Mouse (Mus musculus) kidney, postnatal 36 days (tissue): ENCODE measurements around the gene Cdkn2aip.

Experiments
- DNase-seq, 2 experiments: peaks; one replicate each; pipeline ENCODE4 v3.0.0; 2021 to 2022; ENCODE audit warnings: mixed read lengths in 2 of 2

Cdkn2aip gene

GRCm38 (mm10) chr8:47713761-47714745, at the start of gene Cdkn2aip:
TSS of gene Cdkn2aip (minus strand) at chr8:47713932.
- peak; percentile 96 to 99 for DNase-seq

- peak in 1 of 2 experiments; percentile 15 for DNase-seq
Observed at GRCm38 (mm10) chr8:47763194-47763593, 49.5 kb upstream of the Cdkn2aip start.

GRCm38 (mm10) chr8:47760685-47761084, 47.0 kb upstream of the Cdkn2aip start:
- DNase-seq, result peak; percentile 40 to 48

DNA sequence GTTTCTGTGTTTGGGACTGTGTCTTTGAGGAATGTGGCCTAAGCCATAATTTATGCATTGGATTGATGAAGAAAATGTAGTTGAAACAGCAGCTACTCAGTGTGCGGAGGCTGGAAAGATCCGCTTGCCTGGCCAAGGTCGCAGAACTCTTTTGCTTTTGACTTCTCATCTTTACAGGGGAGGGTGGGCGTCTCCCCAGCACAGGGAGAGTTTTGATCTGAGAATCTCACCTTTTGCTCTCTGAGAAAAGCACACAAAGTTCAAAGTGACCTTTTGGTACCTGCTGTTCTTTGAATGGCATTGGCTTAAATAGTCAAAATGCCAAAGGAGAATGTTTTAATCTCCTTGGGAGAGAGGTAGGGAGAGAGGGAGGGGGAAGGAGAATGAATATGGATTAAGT, 46.5 kb upstream of the Cdkn2aip start:
- DNase-seq, result no peak

GRCm38 (mm10) chr8:47753121-47753520, 39.4 kb upstream of the Cdkn2aip start:
- DNase-seq, result no peak

- peak in 1 of 2 experiments; percentile 34 for DNase-seq
Observed at GRCm38 (mm10) chr8:47750096-47750495, 36.4 kb upstream of the Cdkn2aip start.

GRCm38 (mm10) chr8:47749491-47749890, 35.8 kb upstream of the Cdkn2aip start:
- no peak for DNase-seq

DNA sequence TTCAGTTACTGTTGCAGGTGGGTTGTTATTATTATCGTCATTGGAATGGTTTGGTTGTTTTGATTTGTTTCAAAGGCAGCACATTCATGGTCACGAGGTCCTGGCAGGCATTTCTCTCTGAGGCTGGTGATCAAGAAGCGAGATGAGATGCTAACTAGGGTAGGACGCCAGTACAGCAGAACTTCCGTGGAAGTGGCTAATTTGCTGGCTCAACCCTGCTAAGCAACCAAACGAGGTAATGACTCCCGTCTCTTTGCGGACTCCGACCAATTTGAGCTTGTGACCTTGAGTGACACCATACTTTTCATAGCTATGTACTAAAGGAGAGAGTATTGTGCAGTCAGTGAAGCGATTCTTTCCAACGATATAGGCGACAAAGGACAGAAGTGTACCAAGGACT, 32.6 kb upstream of the Cdkn2aip start:
- DNase-seq, result peak; percentile 39 to 55

DNA sequence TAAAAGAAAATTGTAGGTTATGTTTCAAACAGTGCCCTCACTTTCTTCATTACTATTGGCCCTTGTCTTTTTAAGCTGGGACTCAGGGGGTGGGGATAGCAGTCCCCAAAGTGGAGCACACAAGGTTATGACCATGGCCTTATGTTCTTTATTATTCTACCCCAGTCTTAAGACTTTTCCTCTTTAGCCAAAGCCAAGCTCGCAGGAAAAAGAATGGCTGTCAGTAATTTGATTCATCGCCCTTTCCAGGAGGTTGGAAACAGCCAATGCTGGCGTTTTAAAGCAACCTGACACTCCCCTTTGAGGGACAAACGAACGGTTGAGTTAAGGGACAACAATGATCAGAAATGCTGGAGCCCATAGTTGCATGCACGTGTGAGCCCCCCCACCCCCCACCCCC, 32.1 kb upstream of the Cdkn2aip start:
- DNase-seq, result no peak

DNA sequence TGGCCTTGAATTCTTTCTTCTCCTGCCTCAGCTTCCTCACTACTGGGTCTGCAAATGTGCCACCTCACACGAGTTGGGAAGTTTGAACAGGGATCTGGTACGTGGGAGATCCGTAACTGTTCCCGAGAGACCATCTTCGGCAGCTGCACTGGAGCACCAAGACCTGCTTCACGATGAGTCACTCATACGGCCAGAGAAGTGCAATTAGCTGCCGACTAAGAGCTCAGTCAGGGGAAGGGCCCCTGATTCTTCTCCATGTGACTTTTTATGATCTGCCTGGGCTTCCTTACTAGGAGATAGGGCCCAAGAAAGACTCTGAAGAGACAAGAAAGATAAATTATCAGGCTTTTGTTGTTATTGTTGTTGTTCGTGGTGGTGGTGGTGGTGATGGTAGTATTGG, 31.1 kb upstream of the Cdkn2aip start:
- DNase-seq, result no peak

DNA sequence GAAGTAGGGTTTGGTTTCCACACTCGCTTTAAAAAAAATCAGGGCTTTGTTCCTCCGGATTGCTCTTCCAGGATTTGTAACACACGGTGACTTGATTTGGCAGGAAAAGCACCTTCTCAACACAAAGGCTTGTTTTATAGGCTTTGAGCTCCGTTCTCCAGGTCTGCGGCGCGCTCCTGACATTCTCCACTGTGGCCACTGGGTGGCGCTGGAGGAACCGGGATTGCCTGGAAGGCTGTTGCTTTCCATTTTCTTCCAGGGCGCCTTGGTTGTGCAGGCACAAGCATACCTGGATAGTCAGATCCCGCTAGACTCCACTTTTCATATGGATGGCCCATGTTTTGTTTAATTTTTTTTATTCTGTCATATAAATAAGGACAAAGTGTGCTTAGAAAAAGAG, 29.7 kb upstream of the Cdkn2aip start:
- DNase-seq, result peak; percentile 84 to 93

- no peak for DNase-seq
Observed at GRCm38 (mm10) chr8:47742992-47743391, 29.3 kb upstream of the Cdkn2aip start.

- DNase-seq, result no peak
Observed at GRCm38 (mm10) chr8:47742372-47742771, 28.6 kb upstream of the Cdkn2aip start.

DNA sequence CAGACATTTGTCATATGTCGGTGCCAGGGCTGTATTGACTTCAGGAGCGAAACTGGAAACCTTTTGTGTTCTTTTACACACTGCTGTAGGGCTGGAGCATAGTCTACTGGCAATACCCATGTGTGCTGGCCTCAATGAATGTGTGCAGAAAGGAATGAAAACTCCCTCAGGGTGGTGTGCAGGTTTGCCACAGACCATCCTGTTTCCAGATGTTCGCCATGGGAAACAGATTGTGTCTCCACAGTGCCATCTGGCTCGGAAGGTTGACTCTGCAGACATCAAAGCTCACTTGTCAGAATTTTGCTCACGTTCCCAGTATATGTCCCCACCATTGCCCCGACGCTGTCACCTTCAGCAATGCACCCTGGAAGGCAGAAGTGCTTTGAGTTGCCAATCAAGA, 23.4 kb upstream of the Cdkn2aip start:
- DNase-seq, result no peak

- DNase-seq, result no peak
Observed at GRCm38 (mm10) chr8:47729324-47729723, 15.6 kb upstream of the Cdkn2aip start.

GRCm38 (mm10) chr8:47726945-47727344, 13.2 kb upstream of the Cdkn2aip start:
- DNase-seq, result no peak

GRCm38 (mm10) chr8:47721609-47722008, 7.9 kb upstream of the Cdkn2aip start:
- DNase-seq, result no peak

GRCm38 (mm10) chr8:47718641-47719040, 4.9 kb upstream of the Cdkn2aip start:
- no peak for DNase-seq

- DNase-seq, result peak; percentile 63 to 68
Observed at GRCm38 (mm10) chr8:47713171-47713663, 515 bp downstream of the Cdkn2aip start.

DNA sequence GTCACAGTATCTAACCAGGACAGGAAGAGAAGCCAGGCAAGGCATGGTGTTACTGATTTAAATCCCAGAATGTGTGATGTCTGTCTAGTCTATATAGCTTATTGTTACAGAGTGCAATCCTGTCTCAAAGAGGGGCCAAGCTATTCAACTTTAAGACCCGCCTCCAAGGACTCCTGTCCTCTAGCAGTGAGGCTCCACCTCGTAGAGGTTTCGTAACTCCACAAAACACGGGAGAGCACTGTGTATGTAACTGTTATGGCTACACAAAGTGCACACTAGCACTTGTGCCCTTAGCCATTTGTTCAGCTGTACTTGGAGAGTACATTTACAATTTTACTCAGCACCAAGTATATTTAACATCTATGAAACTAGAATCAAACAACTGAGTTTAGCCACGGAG, 5.6 kb downstream of the Cdkn2aip start:
- DNase-seq, result peak in 1 of 2 experiments; percentile 40

DNA sequence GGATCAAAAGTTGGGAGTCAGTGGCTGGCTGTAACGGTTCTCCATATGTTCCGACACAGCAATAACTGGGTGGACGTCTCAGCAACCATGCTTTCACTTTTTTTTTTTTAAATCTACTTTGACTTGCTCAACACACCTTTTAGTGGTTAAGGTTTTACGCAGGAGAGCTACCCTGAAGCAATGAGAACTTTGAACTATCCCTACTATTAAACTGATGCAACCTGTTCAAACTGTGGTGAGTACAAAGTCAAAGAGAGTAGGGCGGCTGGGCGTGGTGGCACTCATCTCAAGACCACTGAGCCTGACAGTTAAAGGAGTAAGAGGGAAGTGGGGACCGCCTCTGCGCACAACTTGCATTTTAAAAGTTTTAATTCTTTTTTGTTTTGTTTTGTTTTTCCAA, 7.0 kb downstream of the Cdkn2aip start:
- DNase-seq, result peak; percentile 69 to 81

GRCm38 (mm10) chr8:47702333-47702732, 11.4 kb downstream of the Cdkn2aip start:
- DNase-seq, result no peak

GRCm38 (mm10) chr8:47697696-47698095, 16.0 kb downstream of the Cdkn2aip start:
- no peak for DNase-seq

DNA sequence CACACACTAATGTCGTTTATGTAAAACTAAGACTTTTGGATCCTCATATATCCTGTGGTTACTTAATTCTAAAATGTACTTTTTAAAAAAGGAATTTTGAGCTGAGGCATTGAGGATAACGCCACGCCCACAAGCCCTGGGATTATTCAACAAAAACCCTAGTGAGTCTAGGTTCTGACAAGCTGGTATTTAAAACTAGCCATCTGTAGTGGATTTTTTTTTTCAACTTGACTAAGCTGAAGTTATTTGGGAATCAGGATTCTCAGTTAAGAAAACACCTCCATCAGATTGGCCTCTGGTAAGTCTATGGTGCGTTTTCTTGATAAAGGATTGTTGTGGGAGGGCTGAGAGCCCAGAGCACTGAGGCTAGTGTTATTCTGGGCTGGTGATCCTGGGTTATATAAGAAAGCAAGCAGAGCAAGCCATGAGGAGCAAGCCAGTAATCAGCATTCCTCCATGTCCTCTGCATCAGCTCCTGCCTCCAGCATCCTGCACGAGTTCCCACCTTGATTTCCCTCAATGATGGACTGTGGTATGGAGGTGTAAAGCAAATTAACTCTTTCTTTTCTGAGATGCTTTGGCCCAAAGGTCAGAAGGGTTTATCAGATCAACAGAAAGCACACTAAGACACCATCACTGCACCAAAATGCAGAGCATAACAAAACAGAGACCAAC, 18.2 kb downstream of the Cdkn2aip start:
- DNase-seq, result no peak
